Mouse (Mus musculus): ENCODE data around the gene Csrnp3. TPM values are rescaled to one million over a fixed set of nuclear protein-coding genes. Genes with fewer than 3 reads are reported as not detected.

Csrnp3 gene
- polyA plus RNA-seq, 1 experiment from 2014 or later: 2.5 TPM

DNA sequence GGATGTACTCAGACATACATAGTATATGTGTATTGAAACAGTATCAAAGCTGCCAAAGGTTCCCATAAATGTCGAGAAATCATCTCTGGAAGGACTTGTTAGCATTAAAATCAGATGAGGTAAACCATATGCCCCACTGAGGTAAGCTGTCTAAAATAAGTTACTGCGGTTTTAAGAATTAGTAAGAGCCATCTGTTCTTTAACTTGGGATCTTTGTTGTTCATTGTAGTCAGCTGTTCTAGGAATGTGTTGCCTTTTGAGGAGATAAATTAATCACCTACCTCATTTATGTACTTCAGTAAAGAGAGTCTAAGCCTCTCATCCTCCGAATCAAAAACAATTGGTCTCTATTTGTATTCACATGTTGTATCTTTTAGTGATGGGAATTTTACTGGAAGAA is 83.7 kb downstream of the Csrnp3 start:
- Histone ChIP-seq H3K9ac (no peak overlapping the region), H3K4me1 (peaks cover 3% of the 10 kb centered on the region; the same call in 1 of the 2 replicates), H3K9me3 (replicated peaks) (no peaks in the 10 kb centered on the region), H3K27ac (no peak overlapping the region), H3K4me3 (replicated peaks) (no peak overlapping the region), H3K36me3 (no peaks in the 10 kb centered on the region), H3K27me3 (no peaks in the 10 kb centered on the region), H3K4me2 (no peak overlapping the region)
- WGBS: 66% methylated on average over 3 of the region's 3 CpGs
- ATAC-seq (replicated peaks; ENCODE audit: low FRiP score): no peak

DNA sequence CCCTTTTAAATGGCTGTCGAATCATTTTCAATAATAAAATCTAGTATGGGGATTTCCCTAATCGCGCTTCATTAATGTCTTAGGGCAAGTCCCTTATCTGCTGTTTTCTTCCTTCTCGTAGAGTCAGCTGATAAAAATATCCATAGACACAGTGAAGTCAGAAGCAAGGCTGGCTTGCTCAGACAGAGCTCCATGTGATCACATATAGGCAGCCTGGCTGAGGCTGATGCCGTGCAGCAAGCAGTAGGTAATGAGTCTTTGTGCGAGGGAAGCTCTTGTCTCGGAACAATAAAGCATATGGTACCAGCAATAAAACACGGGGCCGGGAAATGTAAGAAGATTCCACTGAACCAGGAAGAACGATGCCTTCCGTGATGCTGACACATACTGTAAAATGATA is 84.4 kb downstream of the Csrnp3 start:
- no peak overlapping the region for H3K4me3 ChIP-seq (replicated peaks)
- 37% methylated on average over 11 of the region's 11 CpGs for WGBS
- H3K4me2 ChIP-seq: peak overlapping the region; percentile 10; the same call in 1 of the 2 replicates
- H3K27ac ChIP-seq: no peak overlapping the region
- 0 out of 2 replicates have a peak, but pooled peaks have one; percentile 37 for ATAC-seq (replicated peaks; ENCODE audit: low FRiP score)
- H3K27me3 ChIP-seq: no peaks in the 10 kb centered on the region
- H3K9me3 ChIP-seq (replicated peaks): no peaks in the 10 kb centered on the region
- H3K9ac ChIP-seq: no peak overlapping the region
- H3K36me3 ChIP-seq: no peaks in the 10 kb centered on the region
- peaks cover 3% of the 10 kb centered on the region; the same call in 1 of the 2 replicates for H3K4me1 ChIP-seq

DNA sequence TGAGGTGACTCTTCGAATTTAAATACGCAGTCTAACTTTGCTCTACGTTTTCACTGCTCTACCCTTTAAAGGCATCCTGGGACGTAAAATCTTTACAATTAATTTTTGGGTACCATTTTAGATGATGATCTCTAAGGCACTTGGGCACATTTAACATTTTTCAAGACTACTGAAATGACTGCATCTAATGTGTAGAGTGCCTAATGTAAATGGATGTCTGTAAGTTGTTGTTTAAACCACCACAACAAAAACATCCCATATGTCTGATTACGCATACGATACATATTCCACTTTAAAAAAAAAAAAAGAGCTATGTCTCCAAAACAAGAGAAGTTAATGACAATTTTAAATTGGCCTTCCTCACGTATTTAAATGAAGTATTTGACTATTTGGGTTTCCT is 85.7 kb downstream of the Csrnp3 start:
- peaks cover 3% of the 10 kb centered on the region; the same call in 1 of the 2 replicates for H3K4me1 ChIP-seq
- H3K4me2 ChIP-seq: peak overlapping the region; percentile 81
- no peaks in the 10 kb centered on the region for H3K27me3 ChIP-seq
- no peak for ATAC-seq (replicated peaks; ENCODE audit: low FRiP score)
- 70% methylated on average over 7 of the region's 7 CpGs for WGBS
- H3K36me3 ChIP-seq: no peaks in the 10 kb centered on the region
- no peak overlapping the region for H3K27ac ChIP-seq
- no peaks in the 10 kb centered on the region for H3K9me3 ChIP-seq (replicated peaks)
- H3K9ac ChIP-seq: 0 out of 2 replicates have a peak overlapping the region, but pooled peaks have one; percentile 37
- H3K4me3 ChIP-seq (replicated peaks): peak overlapping the region; percentile 51

DNA sequence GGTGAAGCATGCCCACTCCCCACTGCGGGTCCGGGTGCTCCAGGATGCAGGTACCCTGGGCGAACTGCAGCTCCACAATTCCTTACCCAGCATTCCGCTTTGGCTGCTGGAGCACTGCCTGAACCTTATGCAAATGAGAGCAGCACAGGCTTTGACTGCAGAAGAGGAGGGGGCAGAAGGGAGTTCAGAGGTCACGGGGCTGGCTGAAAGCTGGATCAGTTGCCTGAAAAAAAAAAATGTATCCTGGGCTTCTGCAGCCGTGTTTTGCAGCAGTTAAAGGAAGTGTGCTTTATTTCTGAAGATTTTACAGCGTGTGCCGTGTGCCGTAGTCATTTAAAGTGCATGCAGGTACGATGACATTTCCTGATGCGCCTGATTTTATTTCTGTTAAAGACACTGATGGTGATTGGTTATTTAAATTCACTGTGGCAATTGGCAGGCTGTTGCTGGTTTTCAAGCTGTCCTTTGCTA is 86.3 kb downstream of the Csrnp3 start:
- peak; percentile 96 for ATAC-seq (replicated peaks; ENCODE audit: low FRiP score)
- H3K4me3 ChIP-seq (replicated peaks): peak overlapping the region; percentile 51
- no peak overlapping the region for H3K27ac ChIP-seq
- WGBS: 3% methylated on average over 11 of the region's 11 CpGs
- no peaks in the 10 kb centered on the region for H3K36me3 ChIP-seq
- H3K9ac ChIP-seq: peak overlapping the region; percentile 37; the same call in 1 of the 2 replicates
- H3K4me2 ChIP-seq: peak overlapping the region; percentile 81
- no peaks in the 10 kb centered on the region for H3K27me3 ChIP-seq
- H3K9me3 ChIP-seq (replicated peaks): no peaks in the 10 kb centered on the region
- H3K4me1 ChIP-seq: peaks cover 3% of the 10 kb centered on the region; the same call in 1 of the 2 replicates

DNA sequence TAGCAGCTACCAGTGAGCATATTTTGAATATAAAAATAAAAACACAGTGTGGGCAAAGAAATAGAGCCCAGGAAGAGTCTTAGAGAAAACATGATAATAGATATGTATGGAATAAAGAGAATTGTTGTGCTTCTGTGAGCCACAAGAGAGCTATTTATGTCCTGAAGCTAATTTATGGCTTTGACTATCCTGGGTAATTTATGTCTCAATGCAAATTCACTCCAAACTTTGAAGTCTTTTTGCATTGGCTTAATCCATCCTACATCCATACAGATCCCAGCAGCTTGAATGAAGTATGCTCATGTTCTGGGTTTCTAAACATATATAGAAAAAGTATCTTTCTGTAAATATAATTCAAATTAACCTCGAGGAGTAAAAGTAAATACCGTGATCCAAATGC is 88.5 kb downstream of the Csrnp3 start:
- no peak for ATAC-seq (replicated peaks; ENCODE audit: low FRiP score)
- Histone ChIP-seq H3K27ac (no peak overlapping the region), H3K4me1 (peaks cover 3% of the 10 kb centered on the region; the same call in 1 of the 2 replicates), H3K9ac (no peak overlapping the region), H3K27me3 (no peaks in the 10 kb centered on the region), H3K4me2 (no peak overlapping the region), H3K36me3 (no peaks in the 10 kb centered on the region), H3K9me3 (replicated peaks) (no peaks in the 10 kb centered on the region), H3K4me3 (replicated peaks) (no peak overlapping the region)
- 38% methylated on average over 2 of the region's 2 CpGs for WGBS

DNA sequence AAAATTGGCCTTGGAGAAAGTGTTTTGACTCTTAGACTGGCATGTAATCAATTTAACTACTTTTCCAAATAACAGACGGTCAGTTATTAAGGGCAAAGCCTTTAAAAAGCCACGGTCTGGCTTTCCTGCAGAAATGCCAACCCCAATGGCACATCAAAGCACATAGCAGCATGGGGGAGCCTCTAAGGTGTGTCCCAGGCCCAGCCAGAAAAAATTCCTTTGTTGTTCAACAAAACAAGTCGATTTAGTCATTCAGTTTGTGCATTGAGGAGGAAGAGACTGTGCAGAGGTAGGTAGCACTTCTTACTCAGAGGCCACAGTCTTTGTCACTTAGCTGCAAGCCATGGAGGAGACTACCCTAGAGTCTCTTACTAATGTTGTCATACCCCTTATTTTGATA is 93.3 kb downstream of the Csrnp3 start:
- H3K4me1 ChIP-seq: no peaks in the 10 kb centered on the region
- no peak overlapping the region for H3K9ac ChIP-seq
- 32% methylated on average over 3 of the region's 3 CpGs for WGBS
- H3K4me3 ChIP-seq (replicated peaks): no peak overlapping the region
- H3K9me3 ChIP-seq (replicated peaks): no peaks in the 10 kb centered on the region
- H3K36me3 ChIP-seq: no peaks in the 10 kb centered on the region
- H3K27me3 ChIP-seq: no peaks in the 10 kb centered on the region
- H3K27ac ChIP-seq: no peak overlapping the region
- ATAC-seq (replicated peaks; ENCODE audit: low FRiP score): no peak
- no peak overlapping the region for H3K4me2 ChIP-seq

DNA sequence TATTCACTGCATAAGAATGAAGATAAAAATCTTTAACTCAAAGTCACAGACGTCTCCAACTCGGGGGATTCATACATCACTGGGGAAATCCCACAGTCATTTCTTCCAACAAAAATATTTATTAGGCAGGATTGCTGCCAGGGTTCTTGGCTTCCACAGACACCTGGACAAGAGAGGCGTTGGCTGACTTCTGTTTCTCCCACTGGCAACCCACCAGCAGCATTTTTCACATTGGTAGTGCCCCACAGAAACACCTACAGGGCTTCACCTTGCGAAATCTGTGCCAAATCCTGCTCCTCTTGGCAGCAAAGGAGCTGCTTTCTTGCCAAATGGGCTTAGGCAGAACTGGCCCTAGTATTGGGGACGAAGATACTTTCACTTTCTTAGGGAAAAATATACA is 94.8 kb downstream of the Csrnp3 start:
- H3K9ac ChIP-seq: no peak overlapping the region
- no peak for ATAC-seq (replicated peaks; ENCODE audit: low FRiP score)
- H3K27ac ChIP-seq: no peak overlapping the region
- WGBS: 71% methylated on average over 5 of the region's 5 CpGs
- H3K27me3 ChIP-seq: no peaks in the 10 kb centered on the region
- no peaks in the 10 kb centered on the region for H3K36me3 ChIP-seq
- H3K4me3 ChIP-seq (replicated peaks): no peak overlapping the region
- H3K9me3 ChIP-seq (replicated peaks): no peaks in the 10 kb centered on the region
- no peaks in the 10 kb centered on the region for H3K4me1 ChIP-seq
- H3K4me2 ChIP-seq: no peak overlapping the region

DNA sequence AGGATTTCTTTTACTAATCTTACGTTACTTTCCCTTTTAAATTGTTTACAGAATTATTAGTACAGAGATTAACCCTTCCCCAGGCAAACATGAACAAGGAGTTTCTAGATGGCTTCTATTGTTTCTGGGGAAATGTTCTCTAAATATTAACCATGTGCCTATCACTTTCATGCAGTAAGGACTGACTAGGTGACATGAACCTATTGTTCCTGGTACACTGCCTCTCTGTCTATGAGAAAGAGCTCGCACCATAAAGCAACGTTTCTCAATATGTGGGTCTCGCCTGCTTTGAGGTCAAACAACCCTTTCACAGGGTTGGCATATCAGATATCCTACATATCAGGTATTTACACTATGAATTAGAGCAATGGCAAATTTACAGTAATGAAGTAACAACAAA is 96.8 kb downstream of the Csrnp3 start:
- Histone ChIP-seq H3K36me3 (no peaks in the 10 kb centered on the region), H3K27ac (no peak overlapping the region), H3K4me3 (replicated peaks) (no peak overlapping the region), H3K4me2 (no peak overlapping the region), H3K9me3 (replicated peaks) (no peaks in the 10 kb centered on the region), H3K9ac (no peak overlapping the region), H3K4me1 (no peaks in the 10 kb centered on the region), H3K27me3 (no peaks in the 10 kb centered on the region)
- ATAC-seq (replicated peaks; ENCODE audit: low FRiP score): no peak
- WGBS: 82% methylated on average over 4 of the region's 4 CpGs

DNA sequence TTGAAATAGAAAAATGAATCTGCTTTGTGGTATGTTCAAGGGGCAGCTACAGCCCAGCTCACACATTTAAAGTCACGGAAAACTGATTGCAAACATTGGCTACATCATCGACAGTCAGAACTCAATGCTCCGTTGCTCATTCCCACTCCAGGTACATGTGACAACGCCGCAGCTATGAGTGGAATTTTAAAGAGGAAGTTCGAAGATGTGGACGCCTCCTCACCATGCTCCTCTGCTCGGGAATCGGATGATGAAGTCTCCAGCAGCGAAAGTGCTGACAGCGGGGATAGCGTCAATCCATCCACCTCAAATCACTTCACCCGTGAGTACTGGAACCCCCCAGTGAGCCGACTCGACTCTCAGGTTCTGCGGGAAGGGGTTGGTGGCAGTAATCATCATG is 103.2 kb downstream of the Csrnp3 start:
- no peak for ATAC-seq (replicated peaks; ENCODE audit: low FRiP score)
- H3K27me3 ChIP-seq: no peaks in the 10 kb centered on the region
- no peaks in the 10 kb centered on the region for H3K36me3 ChIP-seq
- H3K4me1 ChIP-seq: no peaks in the 10 kb centered on the region
- WGBS: 93% methylated on average over 16 of the region's 16 CpGs
- no peak overlapping the region for H3K4me2 ChIP-seq
- H3K9me3 ChIP-seq (replicated peaks): no peaks in the 10 kb centered on the region
- H3K9ac ChIP-seq: no peak overlapping the region
- no peak overlapping the region for H3K4me3 ChIP-seq (replicated peaks)
- H3K27ac ChIP-seq: no peak overlapping the region

DNA sequence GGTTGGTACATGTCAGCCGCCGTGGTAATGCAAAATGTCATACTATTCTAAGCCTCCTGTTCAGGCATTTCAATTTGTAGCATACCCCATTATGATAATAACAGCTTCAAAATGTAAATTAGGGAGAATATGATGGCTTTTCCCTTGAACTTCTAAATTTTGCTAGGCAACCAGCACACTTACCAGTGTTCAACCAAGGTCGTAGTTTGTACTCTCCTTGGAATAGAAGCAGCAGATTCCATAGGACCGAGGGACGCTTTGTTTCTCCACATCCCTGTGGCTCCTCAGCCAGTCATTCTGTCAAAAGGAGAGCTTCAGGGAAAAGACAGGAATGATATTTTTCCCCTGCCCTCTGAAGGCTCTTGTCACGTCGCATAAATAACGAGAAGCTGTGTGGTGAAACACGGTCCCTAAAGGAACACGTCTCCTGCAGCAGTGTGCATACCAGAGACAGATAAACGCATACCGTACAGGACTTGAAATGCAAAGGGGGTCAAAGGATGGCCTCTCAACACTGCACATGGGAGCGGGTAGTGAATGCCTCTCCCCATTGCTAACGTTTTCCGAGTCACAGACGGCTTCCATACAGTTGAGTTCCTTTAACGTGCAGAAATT is 108.3 kb downstream of the Csrnp3 start:
- H3K9me3 ChIP-seq (replicated peaks): no peaks in the 10 kb centered on the region
- H3K27ac ChIP-seq: no peak overlapping the region
- no peak overlapping the region for H3K4me3 ChIP-seq (replicated peaks)
- H3K4me1 ChIP-seq: no peaks in the 10 kb centered on the region
- H3K4me2 ChIP-seq: no peak overlapping the region
- H3K9ac ChIP-seq: no peak overlapping the region
- H3K36me3 ChIP-seq: no peaks in the 10 kb centered on the region
- H3K27me3 ChIP-seq: no peaks in the 10 kb centered on the region
- no peak for ATAC-seq (replicated peaks; ENCODE audit: low FRiP score)
- 77% methylated on average over 17 of the region's 17 CpGs for WGBS

DNA sequence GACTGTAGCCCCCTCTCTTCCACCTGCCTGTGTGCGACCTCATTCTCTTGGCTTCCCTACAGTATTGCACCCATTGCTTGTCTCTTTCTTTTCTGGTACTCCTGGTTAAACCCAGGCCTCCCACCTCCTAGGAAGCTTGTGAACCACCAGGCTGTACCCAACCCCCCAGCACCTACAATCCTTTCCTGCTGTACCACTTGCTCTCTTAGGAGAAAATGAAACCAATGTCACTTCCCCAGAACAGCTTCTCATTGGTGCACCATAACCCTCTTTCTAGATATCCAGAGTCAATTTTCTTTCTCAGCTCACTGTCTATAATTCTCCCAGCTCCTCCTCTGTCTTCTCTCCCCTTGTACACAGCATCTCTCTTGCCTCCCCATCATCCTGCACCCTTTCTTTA is 110.2 kb downstream of the Csrnp3 start:
- Histone ChIP-seq H3K4me1 (no peaks in the 10 kb centered on the region), H3K4me2 (no peak overlapping the region), H3K36me3 (no peaks in the 10 kb centered on the region), H3K27me3 (no peaks in the 10 kb centered on the region), H3K9me3 (replicated peaks) (no peaks in the 10 kb centered on the region), H3K4me3 (replicated peaks) (no peak overlapping the region), H3K9ac (no peak overlapping the region), H3K27ac (no peak overlapping the region)
- no peak for ATAC-seq (replicated peaks; ENCODE audit: low FRiP score)
- 90% methylated on average over 1 of the region's 1 CpGs for WGBS

DNA sequence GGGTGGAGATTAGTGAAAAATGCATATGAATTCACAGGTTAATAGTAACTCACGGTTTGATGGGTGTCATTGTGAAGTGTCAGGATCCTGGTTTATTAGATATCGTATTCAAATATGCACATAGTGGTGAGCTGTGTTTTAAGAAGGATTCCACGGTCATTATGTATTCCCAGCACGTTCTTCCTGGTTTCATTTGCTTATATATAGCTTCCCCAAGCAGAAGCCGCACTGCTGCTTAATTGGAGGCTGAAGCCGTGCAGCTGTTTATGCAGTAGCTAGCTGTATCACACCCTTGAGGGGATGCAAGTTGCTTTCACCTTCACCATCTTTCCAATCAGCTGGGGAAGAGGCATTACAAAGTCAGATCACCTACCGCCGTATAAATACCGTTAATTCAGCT is 111.2 kb downstream of the Csrnp3 start:
- H3K4me2 ChIP-seq: no peak overlapping the region
- no peaks in the 10 kb centered on the region for H3K9me3 ChIP-seq (replicated peaks)
- no peaks in the 10 kb centered on the region for H3K4me1 ChIP-seq
- no peaks in the 10 kb centered on the region for H3K36me3 ChIP-seq
- no peak overlapping the region for H3K27ac ChIP-seq
- WGBS: 84% methylated on average over 9 of the region's 9 CpGs
- no peaks in the 10 kb centered on the region for H3K27me3 ChIP-seq
- no peak overlapping the region for H3K9ac ChIP-seq
- ATAC-seq (replicated peaks; ENCODE audit: low FRiP score): no peak
- no peak overlapping the region for H3K4me3 ChIP-seq (replicated peaks)

DNA sequence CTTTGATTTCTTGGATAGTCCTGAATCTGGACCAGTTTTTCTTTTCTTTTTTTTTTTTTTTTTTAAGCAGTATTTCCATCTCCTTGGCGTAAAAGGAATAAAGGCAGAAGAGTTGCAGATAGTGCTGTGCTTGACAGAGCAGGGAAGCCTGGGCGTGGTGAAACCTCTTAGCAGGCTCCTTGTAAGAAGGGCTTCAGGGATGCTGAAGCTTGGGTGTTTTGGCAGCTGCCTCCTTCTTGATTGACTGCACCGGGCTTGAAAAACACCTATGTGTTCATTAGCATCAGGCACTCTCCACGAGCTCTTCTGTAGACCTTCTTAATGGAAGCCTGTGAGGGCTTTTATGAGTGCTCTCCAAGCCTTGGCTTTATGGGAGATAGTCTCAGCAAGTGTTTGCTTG is 117.9 kb downstream of the Csrnp3 start:
- Histone ChIP-seq H3K9me3 (replicated peaks) (no peaks in the 10 kb centered on the region), H3K4me1 (no peaks in the 10 kb centered on the region), H3K9ac (no peak overlapping the region), H3K27ac (no peak overlapping the region), H3K4me3 (replicated peaks) (no peak overlapping the region), H3K36me3 (no peaks in the 10 kb centered on the region), H3K27me3 (no peaks in the 10 kb centered on the region), H3K4me2 (no peak overlapping the region)
- WGBS: 58% methylated on average over 4 of the region's 4 CpGs
- no peak for ATAC-seq (replicated peaks; ENCODE audit: low FRiP score)

Data from kidney, embryonic 15.5 days (tissue).